Mouse (Mus musculus): ENCODE results near the gene Myl9.
A peak's percentile ranks its signal among the peaks of the same experiment; 100 is the strongest.

Gene Myl9

GRCm38 (mm10) chr2:156774738-156775454 is at the start of gene Myl9:
Gene Myl9 (plus strand): TSS chr2:156775420.
- no peak for DNase-seq (ENCODE audit: low spot score in 2 of 2)

- DNase-seq (ENCODE audit: low spot score in 2 of 2), result no peak
Observed at GRCm38 (mm10) chr2:156726344-156726743, 48.9 kb upstream of the Myl9 start.

- DNase-seq (ENCODE audit: low spot score in 2 of 2), result no peak
Observed at GRCm38 (mm10) chr2:156726878-156727277, 48.3 kb upstream of the Myl9 start.

GRCm38 (mm10) chr2:156729537-156730469 is 45.4 kb upstream of the Myl9 start:
- DNase-seq (ENCODE audit: low spot score in 2 of 2), result no peak

GRCm38 (mm10) chr2:156730501-156730921 is 44.7 kb upstream of the Myl9 start:
- DNase-seq (ENCODE audit: low spot score in 2 of 2), result no peak

- no peak for DNase-seq (ENCODE audit: low spot score in 2 of 2)
Observed at GRCm38 (mm10) chr2:156731592-156731991, 43.6 kb upstream of the Myl9 start.

GRCm38 (mm10) chr2:156732109-156732508 is 43.1 kb upstream of the Myl9 start:
- DNase-seq (ENCODE audit: low spot score in 2 of 2), result peak; percentile 70 to 88

GRCm38 (mm10) chr2:156735761-156736335 is 39.4 kb upstream of the Myl9 start:
- no peak for DNase-seq (ENCODE audit: low spot score in 2 of 2)

GRCm38 (mm10) chr2:156736846-156737245 is 38.4 kb upstream of the Myl9 start:
- no peak for DNase-seq (ENCODE audit: low spot score in 2 of 2)

- DNase-seq (ENCODE audit: low spot score in 2 of 2), result no peak
Observed at GRCm38 (mm10) chr2:156737976-156738375, 37.2 kb upstream of the Myl9 start.

GRCm38 (mm10) chr2:156741265-156741664 is 34.0 kb upstream of the Myl9 start:
- no peak for DNase-seq (ENCODE audit: low spot score in 2 of 2)

- DNase-seq (ENCODE audit: low spot score in 2 of 2), result no peak
Observed at GRCm38 (mm10) chr2:156741998-156742397, 33.2 kb upstream of the Myl9 start.

GRCm38 (mm10) chr2:156743248-156743647 is 32.0 kb upstream of the Myl9 start:
- no peak for DNase-seq (ENCODE audit: low spot score in 2 of 2)

GRCm38 (mm10) chr2:156744414-156744813 is 30.8 kb upstream of the Myl9 start:
- no peak for DNase-seq (ENCODE audit: low spot score in 2 of 2)

GRCm38 (mm10) chr2:156747315-156747714 is 27.9 kb upstream of the Myl9 start:
- no peak for DNase-seq (ENCODE audit: low spot score in 2 of 2)

GRCm38 (mm10) chr2:156749687-156750086 is 25.5 kb upstream of the Myl9 start:
- DNase-seq (ENCODE audit: low spot score in 2 of 2), result no peak

- DNase-seq (ENCODE audit: low spot score in 2 of 2), result peak in 1 of 2 experiments; percentile 65
Observed at GRCm38 (mm10) chr2:156756937-156757336, 18.3 kb upstream of the Myl9 start.

- no peak for DNase-seq (ENCODE audit: low spot score in 2 of 2)
Observed at GRCm38 (mm10) chr2:156760843-156761505, 14.2 kb upstream of the Myl9 start.

- no peak for DNase-seq (ENCODE audit: low spot score in 2 of 2)
Observed at GRCm38 (mm10) chr2:156761521-156762278, 13.5 kb upstream of the Myl9 start.

GRCm38 (mm10) chr2:156762499-156762898 is 12.7 kb upstream of the Myl9 start:
- DNase-seq (ENCODE audit: low spot score in 2 of 2), result peak in 1 of 2 experiments; percentile 58

- no peak for DNase-seq (ENCODE audit: low spot score in 2 of 2)
Observed at GRCm38 (mm10) chr2:156763101-156763500, 12.1 kb upstream of the Myl9 start.
